ENCODE assay signal across 32 mouse cellular contexts in the genomic region with DNA sequence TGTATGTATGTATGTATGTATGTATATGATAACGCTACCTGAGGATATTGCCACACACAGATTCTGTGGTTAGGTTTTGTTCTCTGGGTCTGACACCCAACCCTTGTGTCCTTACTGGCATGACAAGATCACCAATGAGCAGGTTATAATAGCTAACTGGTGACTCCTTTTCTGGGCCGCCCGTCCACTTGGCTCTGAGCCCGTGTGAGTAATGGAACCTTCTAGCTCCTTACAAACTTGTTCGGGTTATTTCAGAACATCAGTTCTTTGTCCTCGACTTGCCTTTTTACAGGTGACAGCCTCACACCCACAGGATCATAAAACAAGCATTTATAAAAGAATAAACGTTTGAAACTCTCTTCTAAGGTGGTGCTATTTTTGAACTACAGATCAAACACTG.
DNase-seq lines count a peak whose midpoint lies in the region; ATAC-seq lines count a peak whose summit lies in the region.
"Had no signal": no experiment of that assay in that cellular context is flagged by ENCODE, and none has a peak within 500 bp of the region (broad histone marks: within the 10 kb centered on the region; RNA-seq: fewer than 3 reads in every experiment).

No protein-coding gene starts in this region.

- no peak overlapping the region for H3K4me2 ChIP-seq in kidney, embryonic 15.5 days
- H3K4me2 ChIP-seq: forebrain, embryonic 12.5 days; heart, embryonic 13.5 days; hindbrain, embryonic 15.5 days; liver, embryonic 12.5 days; midbrain, embryonic 12.5 days; neural tube, embryonic 12.5 days had no signal

- no peaks in the 10 kb centered on the region for H3K9me3 ChIP-seq in kidney, embryonic 15.5 days (replicated peaks)
- H3K9me3 ChIP-seq: forebrain, embryonic 12.5 days; heart, embryonic 13.5 days; hindbrain, embryonic 10.5 days; hindbrain, embryonic 15.5 days; liver, embryonic 12.5 days; midbrain, embryonic 12.5 days; neural tube, embryonic 12.5 days had no signal

- no peaks in the 10 kb centered on the region for H3K4me1 ChIP-seq in kidney, embryonic 15.5 days
- H3K4me1 ChIP-seq: liver, embryonic 12.5 days; midbrain, embryonic 12.5 days had no signal

- no peak overlapping the region for H3K27ac ChIP-seq in kidney, embryonic 15.5 days
- H3K27ac ChIP-seq: forebrain, embryonic 12.5 days; heart, adult 2 months; heart, embryonic 13.5 days; hindbrain, embryonic 10.5 days; hindbrain, embryonic 15.5 days; liver, embryonic 12.5 days; midbrain, embryonic 12.5 days; neural tube, embryonic 12.5 days had no signal

- no peak overlapping the region for H3K4me3 ChIP-seq in kidney, embryonic 15.5 days (replicated peaks)
- H3K4me3 ChIP-seq: erythroblast, embryonic 14.5 days; forebrain, embryonic 12.5 days; heart, adult 2 months; heart, embryonic 13.5 days; hindbrain, embryonic 10.5 days; hindbrain, embryonic 15.5 days; liver, embryonic 12.5 days; midbrain, embryonic 12.5 days; myocyte; neural tube, embryonic 12.5 days had no signal

- H3K9ac ChIP-seq in kidney, embryonic 15.5 days = no peak overlapping the region
- H3K9ac ChIP-seq: forebrain, embryonic 12.5 days; forebrain, postnatal 0 days; heart, embryonic 13.5 days; hindbrain, embryonic 15.5 days; liver, embryonic 12.5 days; liver, postnatal 0 days; midbrain, embryonic 12.5 days; neural tube, embryonic 12.5 days had no signal

- DNase-seq in adrenal gland, adult (ENCODE audit: inconsistent age in 2 of 2, low spot score in 1 of 2) = peak; percentile 18 to 79
- DNase-seq in adrenal gland, postnatal 4 days (ENCODE audit: low spot score in 2 of 2) = no peak
- peak; percentile 8 to 21 for DNase-seq in kidney, adult 8-10 months
- DNase-seq in adrenal gland, postnatal 10 days = peak; percentile 40
- peak; percentile 33 for DNase-seq in fibroblast of lung, adult 2 months (ENCODE audit: low read depth)
- DNase-seq in thymus, postnatal 10 days (ENCODE audit: low spot score in 2 of 2) = no peak
- DNase-seq in right cerebral cortex, adult 2 months (ENCODE audit: low spot score in 2 of 2) = no peak
- DNase-seq: cerebellum, adult 18-20 months; cerebellum, postnatal 14 days; forebrain, postnatal 0 days; gastrocnemius, postnatal 36 days; heart, postnatal 14 days; kidney, adult 11 months; kidney, postnatal 14 days; left cerebral cortex, postnatal 4 days; liver, postnatal 0 days; lung, postnatal 36 days; right cerebral cortex, adult 18-20 months; right cerebral cortex, postnatal 4 days had no signal

- no peak for ATAC-seq in kidney, embryonic 15.5 days (replicated peaks; ENCODE audit: low FRiP score)
- ATAC-seq: forebrain, postnatal 0 days; inflammation-experienced regulatory T-cells, adult 6 months; liver, embryonic 12.5 days; liver, postnatal 0 days had no signal

- H3K27me3 ChIP-seq in kidney, embryonic 15.5 days = no peaks in the 10 kb centered on the region
- H3K27me3 ChIP-seq: forebrain, embryonic 12.5 days; heart, embryonic 13.5 days; hindbrain, embryonic 15.5 days; liver, embryonic 12.5 days; midbrain, embryonic 12.5 days; neural tube, embryonic 12.5 days had no signal

- no peaks in the 10 kb centered on the region for H3K36me3 ChIP-seq in kidney, embryonic 15.5 days
- H3K36me3 ChIP-seq: forebrain, embryonic 12.5 days; G1E; heart, embryonic 13.5 days; hindbrain, embryonic 10.5 days; hindbrain, embryonic 15.5 days; liver, embryonic 12.5 days; midbrain, embryonic 12.5 days; neural tube, embryonic 12.5 days had no signal

- WGBS in kidney, embryonic 15.5 days = 73% methylated on average over 7 of the region's 7 CpGs

Comparison
In these comparisons a context has a peak if more than half of its experiments do, and no peak if none do; other contexts are left out.
1. DNase-seq: peak in adrenal gland, adult (2 of 2), kidney, adult 8-10 months (2 of 2), adrenal gland, postnatal 10 days (single experiment) and fibroblast of lung, adult 2 months (single experiment); none in adrenal gland, postnatal 4 days (0 of 2), thymus, postnatal 10 days (0 of 2) and right cerebral cortex, adult 2 months (0 of 2).